Mouse (Mus musculus) heart, embryonic 10.5 days (tissue): ENCODE data around the gene Pde4b. TPM values are rescaled to one million over a fixed set of nuclear protein-coding genes. Genes with fewer than 3 reads are reported as not detected.

ENCODE experiments used
- DNase-seq: peaks from one replicate; pipeline ENCODE4 v3.0.0-alpha.2; 2017; ENCODE audit warnings: low spot score
- H3K27ac ChIP-seq: fragments of 300-500 bp; sonication (generic); 2 replicates; pipeline ENCODE4 v1.5.1; 2016; ENCODE audit warnings: mild to moderate bottlenecking
- H3K27me3 ChIP-seq: fragments of 300-500 bp; sonication (generic); 2 replicates; pipeline ENCODE4 v1.6.1; 2016; ENCODE audit warnings: mild to moderate bottlenecking; ENCODE audit not compliant: poor library complexity, insufficient read depth, severe bottlenecking
- H3K36me3 ChIP-seq: fragments of 300-500 bp; sonication (generic); 2 replicates; pipeline ENCODE4 v1.6.1; 2016; ENCODE audit warnings: mild to moderate bottlenecking, moderate library complexity
- H3K4me1 ChIP-seq: fragments of 300-500 bp; sonication (generic); 2 replicates; pipeline ENCODE4 v1.6.1; 2016; ENCODE audit warnings: mild to moderate bottlenecking
- H3K4me3 ChIP-seq: fragments of 300-500 bp; sonication (generic); 2 replicates; pipeline ENCODE4 v1.5.1; 2016; ENCODE audit warnings: mild to moderate bottlenecking, moderate library complexity
- H3K9me3 ChIP-seq: fragments of 300-500 bp; sonication (generic); 2 replicates; pipeline ENCODE4 v1.6.1; 2016; ENCODE audit warnings: mild to moderate bottlenecking, moderate library complexity
- WGBS: fragments of 180-500 bp; shearing (Covaris S2); methylation state at CpG from one replicate; pipeline ENCODE4 v1.1.7; 2016; 5-methylcytosine and 5-hydroxymethylcytosine counted together
- polyA plus RNA-seq: library from polyadenylated mRNA; unstranded; fragments of >200 nt; fragmentation: Nextera tagmentation; extraction: Ambion mirVana; gene quantifications from 2 replicates; pipeline ENCODE4 v1.2.1, GENCODE M21; 2016

Gene Pde4b
- polyA plus RNA-seq, 1 experiment from 2014 or later, result 13.9 TPM

DNA sequence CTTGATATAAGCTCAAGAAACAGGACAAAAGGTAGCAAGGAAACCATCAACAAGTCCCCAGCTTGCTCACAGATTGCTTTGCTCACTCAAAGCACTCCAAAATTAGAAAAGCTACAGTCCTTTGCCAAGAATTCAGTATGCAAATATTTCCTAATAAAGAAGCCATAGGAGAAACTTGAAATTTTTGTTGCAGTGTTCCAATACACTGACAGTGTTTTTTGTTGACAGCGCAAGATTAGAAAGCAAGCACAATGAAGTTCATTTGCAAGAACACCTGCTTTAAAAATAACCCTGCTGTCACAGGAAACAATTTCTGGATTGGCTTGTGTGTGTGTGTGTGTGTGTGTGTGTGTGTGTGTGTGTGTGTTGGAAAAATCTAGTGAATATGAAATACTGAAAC, 311.2 kb downstream of the Pde4b start:
- Histone ChIP-seq H3K27ac (no peak overlapping the region), H3K36me3 (no peaks in the 10 kb centered on the region), H3K27me3 (no peaks in the 10 kb centered on the region), H3K4me1 (peaks cover 5% of the 10 kb centered on the region; the same call in 1 of the 2 replicates), H3K4me3 (no peak overlapping the region), H3K9me3 (no peaks in the 10 kb centered on the region)
- no peak for DNase-seq
- 92% methylated on average over 1 of the region's 1 CpGs for WGBS

DNA sequence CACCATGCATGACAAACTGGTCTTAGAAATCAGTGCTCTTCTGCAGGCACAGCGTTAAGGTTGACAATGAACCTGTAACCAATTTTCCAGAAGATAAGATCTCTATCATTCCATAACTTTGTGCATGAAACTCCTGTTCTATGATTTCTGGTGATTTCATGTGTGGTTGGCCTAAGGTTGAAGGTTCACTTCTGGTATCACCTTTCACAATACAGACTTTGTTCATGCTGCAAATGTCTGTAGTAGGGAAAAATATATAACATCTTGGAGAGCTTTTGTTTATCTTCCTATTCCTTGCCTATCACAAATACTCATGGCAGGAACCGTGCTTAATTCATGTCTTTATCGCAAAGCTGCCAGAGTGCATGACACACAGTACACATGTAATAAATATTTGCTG, 319.5 kb downstream of the Pde4b start:
- 64% methylated on average over 3 of the region's 3 CpGs for WGBS
- no peak for DNase-seq
- Histone ChIP-seq H3K4me3 (no peak overlapping the region), H3K27ac (no peak overlapping the region), H3K9me3 (no peaks in the 10 kb centered on the region), H3K27me3 (no peaks in the 10 kb centered on the region), H3K36me3 (no peaks in the 10 kb centered on the region), H3K4me1 (peaks cover 31% of the 10 kb centered on the region)

DNA sequence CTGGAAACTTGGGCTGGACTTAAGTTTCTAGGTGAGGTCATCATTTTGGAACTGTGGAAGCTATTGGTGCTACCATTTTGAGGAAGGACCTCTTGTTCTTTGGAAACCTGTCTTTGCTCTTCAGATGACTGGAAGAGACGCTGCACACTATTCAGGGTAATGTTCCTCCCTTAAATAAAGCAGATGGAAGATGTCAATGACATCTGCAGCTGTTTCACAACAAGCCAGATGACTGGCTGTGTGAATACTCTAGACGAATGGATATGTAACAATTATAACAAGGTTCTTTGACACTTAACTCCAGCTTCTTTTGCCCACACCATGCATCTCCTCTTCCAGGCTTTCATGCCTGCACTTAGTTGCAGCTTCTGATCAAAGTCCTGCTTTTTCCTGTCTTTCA, 320.8 kb downstream of the Pde4b start:
- WGBS, result 58% methylated on average over 2 of the region's 2 CpGs
- Histone ChIP-seq H3K4me3 (no peak overlapping the region), H3K27me3 (no peaks in the 10 kb centered on the region), H3K36me3 (no peaks in the 10 kb centered on the region), H3K27ac (peak overlapping the region; percentile 43; the same call in 1 of the 2 replicates), H3K9me3 (no peaks in the 10 kb centered on the region), H3K4me1 (peaks cover 31% of the 10 kb centered on the region)
- no peak for DNase-seq

DNA sequence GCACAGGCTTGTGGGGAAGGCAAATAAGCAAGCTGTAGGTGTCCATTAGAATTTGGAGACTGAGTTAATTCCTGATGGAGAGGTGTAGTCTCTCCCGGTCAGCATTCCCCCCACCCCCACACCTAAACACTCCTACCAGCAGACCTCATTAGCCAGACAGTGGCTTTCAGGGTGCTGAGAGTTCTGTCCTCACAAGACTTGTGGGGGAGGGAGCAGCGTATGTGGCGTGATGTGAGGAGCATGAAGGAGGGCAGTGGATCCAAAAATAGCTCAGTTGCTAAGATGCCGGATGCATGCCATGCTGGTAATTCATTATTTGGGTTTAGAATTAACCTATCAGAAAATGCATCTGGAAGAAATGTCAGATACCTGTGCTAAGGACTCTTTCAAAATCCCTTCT, 321.6 kb downstream of the Pde4b start:
- 20% methylated on average over 4 of the region's 4 CpGs for WGBS
- DNase-seq, result peak; percentile 76
- peak overlapping the region; percentile 43; the same call in 1 of the 2 replicates for H3K27ac ChIP-seq

DNA sequence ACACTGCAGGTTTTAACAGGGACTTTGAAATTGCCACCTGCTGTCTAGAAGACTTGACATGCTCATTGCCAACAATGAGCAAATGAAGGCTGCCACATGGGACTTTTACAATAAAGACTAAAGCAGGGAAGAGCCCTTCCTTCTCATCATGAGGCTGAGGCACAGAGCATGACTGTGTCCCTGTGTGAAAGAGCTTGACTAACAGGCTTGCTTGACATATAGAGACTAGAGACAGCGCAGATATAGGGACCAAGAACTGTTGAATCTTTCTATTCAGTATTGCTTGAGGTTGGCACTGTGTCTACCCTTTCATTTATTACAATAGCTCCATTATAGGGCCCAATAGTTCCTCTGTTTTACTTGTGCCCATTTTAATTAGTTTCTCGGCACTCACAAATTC, 325.8 kb downstream of the Pde4b start:
- Histone ChIP-seq H3K4me1 (peaks cover 23% of the 10 kb centered on the region), H3K4me3 (no peak overlapping the region), H3K9me3 (no peaks in the 10 kb centered on the region), H3K27me3 (no peaks in the 10 kb centered on the region), H3K27ac (no peak overlapping the region), H3K36me3 (no peaks in the 10 kb centered on the region)
- WGBS, result 88% methylated on average over 2 of the region's 2 CpGs
- DNase-seq, result no peak

More for the DNA sequence above, 321.6 kb downstream of the Pde4b start:
- Histone ChIP-seq H3K27me3 (no peaks in the 10 kb centered on the region), H3K4me3 (no peak overlapping the region), H3K9me3 (no peaks in the 10 kb centered on the region), H3K36me3 (no peaks in the 10 kb centered on the region), H3K4me1 (peaks cover 31% of the 10 kb centered on the region)

DNA sequence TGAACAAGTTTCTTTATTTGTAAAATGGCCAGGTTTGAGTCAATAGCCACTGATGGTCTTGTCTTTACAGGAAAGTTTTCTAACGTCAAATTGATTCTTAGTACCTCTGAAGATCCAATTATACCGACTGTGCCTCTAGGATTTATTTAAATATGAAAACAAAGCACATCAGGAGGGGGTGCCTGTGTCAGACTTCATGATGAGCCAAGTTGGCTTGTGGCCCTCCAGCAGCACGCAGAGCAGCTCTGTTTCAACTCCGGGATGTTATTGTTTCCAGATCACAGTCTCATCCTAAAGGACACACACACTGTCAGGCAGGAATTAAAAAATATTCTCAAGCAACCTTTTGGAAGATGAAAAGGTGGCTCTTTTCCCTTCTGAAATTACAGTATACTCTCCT, 326.5 kb downstream of the Pde4b start:
- H3K27ac ChIP-seq, result no peak overlapping the region
- no peak overlapping the region for H3K4me3 ChIP-seq
- no peaks in the 10 kb centered on the region for H3K9me3 ChIP-seq
- H3K27me3 ChIP-seq, result no peaks in the 10 kb centered on the region
- DNase-seq, result no peak
- H3K4me1 ChIP-seq, result peaks cover 16% of the 10 kb centered on the region
- WGBS, result 63% methylated on average over 4 of the region's 4 CpGs
- H3K36me3 ChIP-seq, result no peaks in the 10 kb centered on the region

DNA sequence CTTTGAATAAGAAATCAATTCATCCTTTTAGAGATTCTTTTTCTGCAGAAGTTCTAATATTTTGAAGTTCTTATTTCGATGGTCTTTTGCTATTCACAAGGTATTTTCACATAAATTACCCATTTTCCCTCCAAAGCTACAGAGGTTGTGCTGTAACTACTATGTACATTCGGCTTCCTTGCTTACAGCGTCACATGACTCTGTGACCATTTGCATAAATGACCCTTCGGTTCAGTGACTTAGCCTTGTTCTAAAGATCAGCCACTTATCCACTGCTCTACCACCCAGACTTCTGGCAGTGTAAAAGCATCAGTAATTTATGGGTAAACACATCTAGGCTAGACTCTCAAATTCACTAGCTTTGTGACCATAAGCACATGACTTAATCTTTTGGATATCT, 327.3 kb downstream of the Pde4b start:
- Histone ChIP-seq H3K27me3 (no peaks in the 10 kb centered on the region), H3K4me1 (peaks cover 8% of the 10 kb centered on the region; the same call in 1 of the 2 replicates), H3K9me3 (no peaks in the 10 kb centered on the region), H3K4me3 (no peak overlapping the region), H3K27ac (no peak overlapping the region), H3K36me3 (no peaks in the 10 kb centered on the region)
- 77% methylated on average over 4 of the region's 4 CpGs for WGBS
- no peak for DNase-seq

DNA sequence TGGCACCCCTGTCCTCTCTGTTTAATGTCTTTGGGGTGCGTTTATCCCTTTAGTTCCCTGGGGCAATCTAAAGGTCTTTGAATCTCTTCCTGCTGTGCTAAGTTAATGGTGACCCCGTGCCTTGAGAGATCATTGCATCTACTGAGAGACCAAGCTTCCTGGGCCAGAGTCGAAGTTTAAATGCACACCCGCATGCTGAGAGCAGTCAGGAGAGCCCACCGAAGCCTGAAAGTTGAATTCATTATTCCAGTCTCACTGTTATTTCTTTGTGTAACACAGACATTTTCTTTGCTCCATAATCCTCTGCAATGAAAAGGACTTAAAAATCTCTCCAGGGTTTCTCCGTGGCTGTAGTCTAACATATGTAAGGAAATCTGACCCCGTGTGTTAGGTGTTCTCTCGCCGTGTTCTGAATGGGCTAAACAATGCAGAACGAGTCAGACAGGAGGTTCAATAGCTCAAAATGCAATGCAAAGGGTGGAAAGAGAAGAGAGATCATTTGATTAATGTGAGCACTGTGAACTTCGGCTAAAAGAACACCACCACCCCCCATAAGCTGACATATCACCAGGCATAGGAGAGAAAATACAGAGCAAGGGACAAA, 333.6 kb downstream of the Pde4b start:
- H3K36me3 ChIP-seq, result no peaks in the 10 kb centered on the region
- H3K27me3 ChIP-seq, result no peaks in the 10 kb centered on the region
- 78% methylated on average over 11 of the region's 11 CpGs for WGBS
- DNase-seq, result no peak
- no peak overlapping the region for H3K4me3 ChIP-seq
- H3K27ac ChIP-seq, result no peak overlapping the region
- H3K9me3 ChIP-seq, result no peaks in the 10 kb centered on the region
- H3K4me1 ChIP-seq, result 0 out of 2 replicates have a peak, but pooled peaks cover 4% of the 10 kb centered on the region

DNA sequence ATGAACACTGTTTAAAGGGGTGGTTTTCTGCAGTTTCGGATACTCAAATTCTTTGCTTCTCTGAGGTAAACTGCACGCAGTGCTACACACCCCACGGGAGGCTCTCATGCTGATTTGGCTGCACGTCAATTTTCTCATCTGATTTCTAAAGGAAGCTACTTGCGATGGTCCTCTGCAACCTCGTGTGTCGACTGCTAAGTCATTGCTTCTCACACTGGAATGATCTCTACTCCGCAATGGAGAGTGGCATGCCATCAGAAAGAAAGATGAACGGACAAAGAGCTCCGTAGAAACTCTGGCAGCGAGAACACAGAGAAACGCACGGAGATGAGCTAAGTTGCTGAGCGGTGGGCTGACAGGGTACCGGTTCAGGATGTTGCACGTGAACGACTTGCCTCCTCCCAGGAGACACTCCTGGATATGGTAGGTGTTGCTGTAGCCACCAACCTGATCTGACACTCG, 334.1 kb downstream of the Pde4b start:
- Histone ChIP-seq H3K27me3 (no peaks in the 10 kb centered on the region), H3K36me3 (no peaks in the 10 kb centered on the region), H3K27ac (no peak overlapping the region), H3K4me3 (no peak overlapping the region), H3K9me3 (no peaks in the 10 kb centered on the region), H3K4me1 (0 out of 2 replicates have a peak, but pooled peaks cover 4% of the 10 kb centered on the region)
- no peak for DNase-seq
- 84% methylated on average over 18 of the region's 18 CpGs for WGBS

DNA sequence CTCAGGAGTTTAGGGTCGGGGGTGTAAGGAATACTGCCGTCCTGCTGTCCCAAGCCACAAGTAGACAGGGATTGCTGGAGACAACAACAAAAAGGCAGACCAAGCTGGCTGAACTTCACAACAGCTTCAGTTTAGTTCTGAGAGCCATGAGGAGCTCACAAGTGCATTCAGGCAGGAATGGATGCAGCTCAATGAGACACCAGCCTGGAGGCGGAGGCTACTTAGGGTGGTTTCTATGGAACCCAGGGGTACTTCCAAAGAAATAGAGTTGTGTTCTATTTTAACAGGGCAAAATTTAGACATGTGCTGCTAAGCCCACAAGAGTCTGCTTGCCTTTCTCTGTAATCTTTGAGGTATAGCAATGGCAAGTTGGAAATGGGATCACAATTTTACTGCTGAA, 336.8 kb downstream of the Pde4b start:
- no peak overlapping the region for H3K4me3 ChIP-seq
- 84% methylated on average over 3 of the region's 3 CpGs for WGBS
- H3K36me3 ChIP-seq, result no peaks in the 10 kb centered on the region
- 0 out of 2 replicates have a peak, but pooled peaks cover 4% of the 10 kb centered on the region for H3K4me1 ChIP-seq
- H3K27me3 ChIP-seq, result no peaks in the 10 kb centered on the region
- no peak overlapping the region for H3K27ac ChIP-seq
- no peak for DNase-seq
- no peaks in the 10 kb centered on the region for H3K9me3 ChIP-seq

DNA sequence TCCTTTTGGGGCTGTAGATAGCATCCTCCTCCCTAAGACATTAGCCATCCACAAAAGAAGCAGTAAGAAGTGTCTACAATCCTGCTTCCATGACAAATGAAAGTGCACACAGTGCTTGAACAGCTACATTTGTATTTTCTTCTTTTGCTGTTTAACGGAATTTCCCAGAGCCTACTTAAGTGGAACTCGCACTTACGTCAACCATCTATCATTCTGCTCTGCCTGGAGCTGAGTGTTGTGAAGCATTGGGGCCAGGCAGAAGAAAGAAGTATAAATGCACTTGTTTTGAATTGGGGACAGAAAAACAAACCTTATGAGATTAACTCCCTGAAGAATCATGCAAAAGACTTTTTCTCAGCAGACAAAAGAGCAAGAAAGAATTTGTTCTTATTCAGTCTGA, 338.1 kb downstream of the Pde4b start:
- Histone ChIP-seq H3K4me1 (0 out of 2 replicates have a peak, but pooled peaks cover 4% of the 10 kb centered on the region), H3K4me3 (no peak overlapping the region), H3K36me3 (no peaks in the 10 kb centered on the region), H3K27ac (no peak overlapping the region), H3K27me3 (no peaks in the 10 kb centered on the region), H3K9me3 (no peaks in the 10 kb centered on the region)
- 75% methylated on average over 3 of the region's 3 CpGs for WGBS
- no peak for DNase-seq

DNA sequence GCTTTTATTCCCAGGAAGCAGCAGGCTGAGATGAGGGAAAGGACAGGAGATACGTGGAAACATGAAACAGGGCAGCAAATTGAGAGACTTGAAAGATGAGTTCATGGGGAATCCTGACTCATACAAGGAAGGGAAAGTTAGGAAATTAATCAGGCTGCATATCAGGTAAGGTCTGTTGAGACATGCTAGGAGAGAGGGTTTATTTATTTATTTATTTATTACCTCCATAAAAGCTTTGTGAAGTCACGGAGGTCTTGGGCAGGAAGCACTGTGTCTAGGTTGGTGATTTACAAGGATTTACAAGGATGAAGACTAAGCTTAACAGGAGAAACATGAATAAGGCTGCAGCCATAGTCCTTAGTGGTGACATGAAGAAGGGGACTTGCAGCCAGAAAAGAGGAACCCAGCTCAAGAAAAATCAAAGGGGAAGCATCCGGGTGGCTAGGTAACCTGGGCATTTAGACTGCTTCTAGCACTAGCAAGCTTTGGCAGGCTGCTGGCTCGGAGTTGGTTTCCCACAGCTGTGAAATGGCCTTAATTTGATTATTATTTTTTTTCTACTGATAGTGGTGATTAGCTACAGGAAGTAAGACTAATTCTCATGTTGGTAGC, 342.5 kb downstream of the Pde4b start:
- Histone ChIP-seq H3K4me3 (no peak overlapping the region), H3K36me3 (no peaks in the 10 kb centered on the region), H3K27me3 (no peaks in the 10 kb centered on the region), H3K27ac (no peak overlapping the region), H3K9me3 (no peaks in the 10 kb centered on the region), H3K4me1 (peaks cover 8% of the 10 kb centered on the region; the same call in 1 of the 2 replicates)
- no peak for DNase-seq
- 65% methylated on average over 4 of the region's 4 CpGs for WGBS

DNA sequence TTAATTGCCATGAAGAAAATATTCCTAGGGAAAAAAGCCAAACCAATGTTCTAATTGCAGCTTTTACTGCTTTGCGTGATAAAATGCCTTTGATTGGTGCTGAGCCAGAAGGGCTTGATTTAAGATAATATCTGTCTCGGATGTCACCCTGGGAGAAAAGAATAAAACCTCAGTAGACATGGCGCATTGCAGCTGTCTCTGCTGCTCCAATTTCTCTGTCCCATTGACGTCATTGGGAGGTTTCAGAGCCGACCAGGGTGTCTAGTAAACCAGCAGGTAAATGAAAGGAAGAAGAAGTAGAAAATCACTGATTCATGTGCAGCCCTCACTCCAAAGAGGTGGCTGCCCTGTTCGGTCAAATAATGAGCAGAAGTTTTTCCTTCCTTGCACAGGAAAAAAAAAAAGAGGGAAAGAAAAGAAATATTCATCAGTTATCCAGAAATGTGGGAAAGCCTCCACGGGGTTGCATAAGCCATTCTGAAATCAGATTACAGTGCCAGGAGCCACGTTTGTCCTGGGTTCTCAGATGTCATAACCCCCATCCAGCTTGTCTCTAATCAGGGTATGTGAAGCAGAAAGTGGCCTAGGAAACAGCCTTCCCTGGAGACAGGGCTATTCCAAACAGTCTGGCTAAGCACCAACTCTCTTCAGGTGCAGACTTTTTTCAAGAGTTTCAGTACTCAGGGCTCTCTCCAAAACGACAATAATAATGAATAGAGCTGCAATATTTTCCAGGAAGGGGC, 344.9 kb downstream of the Pde4b start:
- Histone ChIP-seq H3K4me1 (peaks cover 8% of the 10 kb centered on the region; the same call in 1 of the 2 replicates), H3K27ac (no peak overlapping the region), H3K9me3 (no peaks in the 10 kb centered on the region), H3K4me3 (no peak overlapping the region), H3K27me3 (no peaks in the 10 kb centered on the region), H3K36me3 (no peaks in the 10 kb centered on the region)
- DNase-seq, result no peak
- WGBS, result 55% methylated on average over 9 of the region's 9 CpGs
